Mouse (Mus musculus) thymus, adult 2 months (tissue): ENCODE measurements around the gene Ifi27l2a. TPM values are rescaled to one million over a fixed set of nuclear protein-coding genes. Genes with fewer than 3 reads are reported as not detected.
"Not testable (repeated sequence)": the region's sequence is repeated elsewhere in the genome, so short reads cannot be mapped to it uniquely, and the experiment has no call there.

Experiments used
- DNase-seq: peaks from one replicate; pipeline ENCODE4 v3.0.0; 2021
- H3K27ac ChIP-seq: fragments of 200-500 bp; 2 replicates; pipeline ENCODE4 v1.5.1; 2012; ENCODE audit warnings: low read length, control low read depth; ENCODE audit not compliant: control insufficient read depth, insufficient read depth
- H3K27me3 ChIP-seq: fragments of 200-500 bp; 2 replicates; pipeline ENCODE4 v1.6.1; 2012; ENCODE audit warnings: mild to moderate bottlenecking, low read length, moderate library complexity, mixed read lengths; ENCODE audit not compliant: control insufficient read depth, insufficient read depth
- H3K36me3 ChIP-seq: fragments of 200-500 bp; 2 replicates; pipeline ENCODE4 v1.6.1; 2012; ENCODE audit warnings: mild to moderate bottlenecking, low read length, moderate library complexity; ENCODE audit not compliant: control insufficient read depth, insufficient read depth
- H3K4me1 ChIP-seq: fragments of 200-500 bp; replicated peaks from 2 replicates; pipeline ENCODE4 v1.6.1; 2012; ENCODE audit warnings: low read length; ENCODE audit not compliant: control insufficient read depth, insufficient read depth
- H3K4me3 ChIP-seq: fragments of 200-500 bp; 2 replicates; pipeline ENCODE4 v1.5.1; 2012; ENCODE audit warnings: mild to moderate bottlenecking, low read length, control low read depth, moderate library complexity; ENCODE audit not compliant: control insufficient read depth, insufficient read depth
- CTCF ChIP-seq: fragments of 200-500 bp; IDR thresholded peaks from 2 replicates; pipeline ENCODE4 v1.5.1; 2012; ENCODE audit warnings: mild to moderate bottlenecking, control low read depth, low read length, moderate library complexity, borderline replicate concordance; ENCODE audit not compliant: control insufficient read depth, poor library complexity, insufficient read depth; ENCODE audit errors: extremely low read depth
- POLR2A ChIP-seq: fragments of 200-500 bp; IDR thresholded peaks from 2 replicates; pipeline ENCODE4 v1.6.1; 2012; ENCODE audit warnings: mild to moderate bottlenecking, low read length, control low read depth, moderate library complexity; ENCODE audit not compliant: control insufficient read depth, poor library complexity, insufficient read depth; ENCODE audit errors: extremely low read depth
- whole genome bisulfite sequencing: fragments of 180-500 bp; shearing (Covaris S2); methylation state at CpG from one replicate; pipeline ENCODE4 v1.1.7; 2018; 5-methylcytosine and 5-hydroxymethylcytosine counted together
- polyA plus RNA-seq: library from polyadenylated mRNA; depleted of rRNA; stranded (reverse); fragments of >200 nt; gene quantifications from 2 replicates; pipeline ENCODE4 v1.2.3, GENCODE M21; 2012; rRNA removed

Gene Ifi27l2a
- 1,465 and 2,132 TPM in 2 replicates for polyA plus RNA-seq

DNA sequence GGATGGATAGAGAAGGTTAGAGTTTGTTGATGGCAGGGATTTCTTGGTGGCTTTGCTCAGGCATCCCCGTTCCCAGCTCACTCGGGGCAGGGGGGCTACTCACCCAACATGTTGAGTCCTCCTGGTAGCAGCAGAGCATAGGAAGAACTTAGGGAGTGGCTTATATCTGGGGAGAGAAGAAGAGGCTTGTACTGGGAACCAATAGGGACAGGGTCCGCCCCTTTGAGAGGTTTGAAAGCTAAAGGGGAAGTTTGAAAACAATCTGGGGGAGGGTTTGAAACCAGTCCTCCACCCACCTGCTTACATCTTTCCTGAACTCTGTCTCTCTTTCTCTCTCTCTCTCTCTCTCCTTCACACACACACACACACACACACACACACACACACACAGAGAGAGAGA, at the start of gene Ifi27l2a:
Ifi27l2a (minus strand) TSS at position 157 of the 400 bp plus-strand sequence.
- TF ChIP-seq CTCF (no peak), POLR2A (0 out of 2 replicates have a peak, but pooled peaks have one; percentile 17)
- H3K4me3 ChIP-seq: peak within 1 kb of the TSS; percentile 20
- 30% methylated on average over 3 of the region's 3 CpGs for WGBS
- peaks cover 9% of the 10 kb centered on the region; the same call in 1 of the 2 replicates for H3K36me3 ChIP-seq
- H3K27me3 ChIP-seq: no peaks in the 10 kb centered on the region
- peak; percentile 44 for DNase-seq
- H3K27ac ChIP-seq: peak within 1 kb of the TSS; percentile 69; the same call in 1 of the 2 replicates
- no peaks in the 10 kb centered on the region; the same call in 1 of the 2 replicates for H3K4me1 ChIP-seq

DNA sequence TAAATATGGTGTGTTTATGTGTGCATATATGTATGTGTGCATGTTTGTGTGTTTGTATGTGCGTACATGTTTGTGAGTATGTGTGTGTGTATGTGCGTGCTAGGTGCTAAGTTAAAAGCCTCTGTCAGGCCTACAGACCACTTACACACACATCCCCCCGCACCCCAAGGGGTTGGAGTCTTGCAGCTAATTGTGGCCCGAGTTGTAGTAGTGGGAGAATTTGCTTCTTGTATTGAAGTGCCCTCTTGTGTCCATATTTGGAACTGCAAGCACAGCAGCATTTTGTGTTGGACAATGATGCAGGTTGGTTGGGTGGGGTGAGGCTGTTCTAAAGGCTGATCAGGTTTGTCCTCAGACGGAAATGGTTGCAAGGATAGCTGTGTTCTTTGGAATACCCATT, 49.3 kb upstream of the Ifi27l2a start:
- no peaks in the 10 kb centered on the region for H3K36me3 ChIP-seq
- H3K27me3 ChIP-seq: no peaks in the 10 kb centered on the region
- peak; percentile 70 for DNase-seq
- H3K4me1 ChIP-seq: no peaks in the 10 kb centered on the region
- no peak overlapping the region for H3K27ac ChIP-seq
- 32% methylated on average over 5 of the region's 5 CpGs for WGBS
- TF ChIP-seq POLR2A: no peak
- TF ChIP-seq CTCF: no peak
- H3K4me3 ChIP-seq: no peak overlapping the region

DNA sequence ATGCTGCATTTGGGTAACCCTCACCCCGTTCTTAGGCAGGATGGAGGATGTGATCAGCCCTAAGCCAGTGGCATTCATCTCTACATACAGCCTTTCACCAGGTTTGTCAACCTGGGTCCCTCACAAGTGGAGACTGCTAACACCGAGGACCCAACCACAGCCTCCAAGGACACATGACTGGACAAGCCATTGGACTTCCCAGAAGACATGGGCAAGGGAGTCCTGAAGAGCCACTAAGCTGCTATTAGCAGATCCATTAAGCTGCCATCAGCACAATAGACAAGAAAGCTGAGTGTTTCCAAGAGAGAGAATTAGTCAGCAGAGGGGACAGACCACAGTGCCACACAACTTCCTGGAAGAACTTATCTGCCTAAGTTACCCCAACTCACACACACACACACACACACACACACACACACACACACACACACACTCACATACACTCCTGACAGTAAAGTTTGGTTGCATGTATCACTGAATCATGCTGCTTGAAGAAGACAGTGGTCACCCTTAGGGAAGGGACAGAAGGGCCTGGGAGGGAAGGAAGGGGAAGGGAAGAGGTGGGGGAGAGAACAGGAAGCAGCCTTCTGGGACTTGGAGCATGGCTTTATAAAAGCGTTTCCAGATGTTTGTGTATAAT, 47.7 kb upstream of the Ifi27l2a start:
- Histone ChIP-seq H3K27ac (no peak overlapping the region), H3K36me3 (no peaks in the 10 kb centered on the region), H3K27me3 (no peaks in the 10 kb centered on the region), H3K4me3 (no peak overlapping the region), H3K4me1 (no peaks in the 10 kb centered on the region)
- no peak for TF ChIP-seq CTCF
- TF ChIP-seq POLR2A: no peak
- 55% methylated on average over 3 of the region's 3 CpGs for WGBS
- DNase-seq: no peak

DNA sequence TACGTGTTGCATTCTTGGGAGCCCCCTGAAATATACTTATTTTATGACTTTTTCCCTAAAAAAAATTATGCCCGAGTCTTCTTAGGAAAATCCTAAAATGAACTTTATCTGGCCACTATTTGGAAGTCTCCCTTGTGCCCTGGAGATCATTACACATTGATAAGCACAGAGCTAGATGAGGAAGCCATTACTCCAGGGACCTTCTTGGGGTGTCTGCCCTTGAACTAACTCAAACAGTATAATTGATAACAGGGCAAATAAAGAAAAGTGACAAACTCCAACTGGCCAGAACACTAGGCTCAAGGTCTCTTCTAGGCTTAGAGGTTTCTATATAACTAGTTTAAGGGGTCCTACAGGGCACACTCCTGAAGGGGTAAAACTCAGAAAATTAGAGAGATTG, 44.3 kb upstream of the Ifi27l2a start:
- H3K4me3 ChIP-seq: no peak overlapping the region
- no peak for DNase-seq
- 76% methylated on average over 2 of the region's 2 CpGs for WGBS
- H3K27me3 ChIP-seq: no peaks in the 10 kb centered on the region
- no peaks in the 10 kb centered on the region for H3K36me3 ChIP-seq
- H3K27ac ChIP-seq: no peak overlapping the region
- TF ChIP-seq POLR2A (no peak), CTCF (no peak)
- no peaks in the 10 kb centered on the region for H3K4me1 ChIP-seq

DNA sequence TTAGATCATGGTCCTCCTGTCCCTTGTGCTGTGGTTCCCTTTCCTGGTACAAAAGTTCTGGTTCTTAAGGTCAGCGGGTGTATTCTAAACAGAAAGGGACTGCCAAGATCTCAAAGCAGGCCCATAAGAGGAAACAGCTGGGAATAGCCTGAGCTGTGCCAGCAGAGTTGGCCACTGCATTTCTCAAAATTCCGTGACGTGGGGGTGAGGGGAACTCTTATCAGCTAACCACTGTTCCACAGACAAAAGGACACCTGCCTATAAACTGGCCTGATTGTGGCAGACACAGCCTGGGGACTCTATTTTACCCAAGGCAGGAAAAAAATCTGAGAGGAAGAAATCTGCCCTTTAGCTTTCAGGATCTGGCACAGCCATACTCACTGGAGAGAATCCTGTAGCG, 43.8 kb upstream of the Ifi27l2a start:
- DNase-seq: no peak
- no peak overlapping the region for H3K27ac ChIP-seq
- H3K4me1 ChIP-seq: no peaks in the 10 kb centered on the region
- WGBS: 36% methylated on average over 4 of the region's 4 CpGs
- H3K4me3 ChIP-seq: no peak overlapping the region
- no peaks in the 10 kb centered on the region for H3K27me3 ChIP-seq
- TF ChIP-seq CTCF (no peak), POLR2A (no peak)
- no peaks in the 10 kb centered on the region for H3K36me3 ChIP-seq

DNA sequence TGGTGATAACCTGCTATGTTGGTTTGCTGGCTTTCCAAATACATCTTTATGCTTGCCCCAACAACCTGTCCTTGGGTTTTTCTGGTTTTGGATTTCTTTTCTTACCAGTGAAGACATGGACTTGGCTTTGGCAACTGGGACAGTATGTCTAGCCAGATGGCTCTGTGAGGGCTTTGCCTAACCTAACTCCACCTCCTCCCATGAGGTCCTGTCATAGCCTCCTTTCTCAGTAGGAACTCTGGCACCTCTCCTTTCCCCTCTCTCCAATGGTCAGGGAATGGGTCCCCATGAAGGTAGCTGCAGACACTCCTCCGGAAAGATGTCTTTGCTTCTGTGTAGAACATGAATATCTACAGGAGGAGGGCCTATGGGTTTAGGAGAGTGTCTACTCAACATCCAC, 43.2 kb upstream of the Ifi27l2a start:
- H3K27ac ChIP-seq: no peak overlapping the region
- 93% methylated on average over 1 of the region's 1 CpGs for WGBS
- no peak overlapping the region for H3K4me3 ChIP-seq
- H3K27me3 ChIP-seq: no peaks in the 10 kb centered on the region
- no peak for DNase-seq
- no peaks in the 10 kb centered on the region for H3K4me1 ChIP-seq
- no peaks in the 10 kb centered on the region for H3K36me3 ChIP-seq
- TF ChIP-seq POLR2A: no peak
- TF ChIP-seq CTCF: no peak

DNA sequence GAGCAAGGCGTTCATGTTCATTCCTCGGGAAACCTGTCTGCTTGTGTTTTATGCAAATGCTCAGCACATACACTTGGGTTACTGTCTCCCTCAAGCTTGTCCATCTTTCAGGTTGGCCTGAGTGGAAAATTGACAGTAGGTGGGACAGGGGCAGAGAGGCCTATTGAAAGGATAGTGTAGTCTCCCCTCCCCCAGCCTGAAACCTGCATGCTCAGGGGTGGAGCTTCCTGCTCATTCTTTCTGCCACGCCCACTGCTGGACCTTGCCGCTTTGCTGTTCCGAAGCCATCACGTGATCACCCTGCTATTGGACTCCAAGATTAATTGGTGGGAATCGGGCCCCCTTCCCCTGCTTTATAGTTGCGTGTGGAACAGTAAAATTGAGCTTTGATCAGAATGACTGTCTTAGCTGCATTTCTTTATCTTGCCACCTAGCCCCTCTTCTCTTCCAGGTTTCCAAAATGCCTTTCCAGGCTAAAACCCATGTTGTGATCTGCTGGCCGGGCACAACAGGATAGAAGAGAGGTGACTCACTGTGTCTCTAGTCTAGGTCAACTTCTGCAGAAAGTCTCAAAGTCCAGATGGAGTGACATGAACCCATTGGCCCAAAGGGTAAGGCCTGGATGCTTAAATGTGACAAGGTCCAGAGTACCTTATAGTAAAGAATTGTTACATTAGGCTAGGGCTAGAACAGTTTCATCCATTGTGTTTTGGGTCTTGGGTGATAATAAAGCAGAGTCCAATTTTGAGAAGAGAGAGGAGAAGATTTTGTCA, 40.9 kb upstream of the Ifi27l2a start:
- not testable (repeated sequence) for H3K27ac ChIP-seq, DNase-seq, H3K36me3 ChIP-seq, H3K4me1 ChIP-seq, H3K27me3 ChIP-seq, H3K4me3 ChIP-seq
- WGBS: 77% methylated on average over 9 of the region's 9 CpGs
